Mouse (Mus musculus) lung, adult 2 months (tissue): Measurements from ENCODE around the gene Nfe2l1.

ENCODE experiments used
- CTCF ChIP-seq: fragments of 200-500 bp; IDR thresholded peaks from 2 replicates; pipeline ENCODE4 v1.5.1; 2011; ENCODE audit warnings: mild to moderate bottlenecking, low read length, control low read depth; ENCODE audit not compliant: insufficient read depth
- POLR2A ChIP-seq: fragments of 200-500 bp; IDR thresholded peaks from 2 replicates; pipeline ENCODE4 v1.6.1; 2011; ENCODE audit warnings: low read depth, mild to moderate bottlenecking, control low read depth, low read length, borderline replicate concordance; ENCODE audit errors: extremely low read depth

DNA sequence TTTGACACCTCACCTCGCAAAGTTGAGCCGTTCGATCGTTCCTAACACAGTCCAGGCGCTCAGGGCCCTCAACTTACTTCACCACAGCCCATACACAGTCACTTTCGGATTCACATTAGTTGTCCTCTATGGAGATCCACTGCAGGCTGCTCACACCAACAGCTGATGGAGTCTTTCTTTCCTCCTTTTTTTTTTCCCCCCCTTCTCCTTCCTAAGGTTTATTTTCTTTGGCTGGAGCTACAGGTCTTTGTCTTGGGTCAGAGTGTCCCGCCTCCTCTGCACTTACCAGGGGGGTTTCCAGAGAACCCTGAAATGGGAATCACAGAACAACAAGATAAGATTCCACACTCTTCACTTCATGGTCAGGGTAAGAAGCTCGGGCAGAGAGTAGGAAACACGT, 1.9 kb downstream of the Nfe2l1 start:
- TF ChIP-seq POLR2A (no peak), CTCF (no peak)
